Mouse (Mus musculus) intestine, embryonic 14.5 days (tissue): ENCODE data around the gene Tmem94. TPM values are rescaled to one million over a fixed set of nuclear protein-coding genes. Genes with fewer than 3 reads are reported as not detected.

ENCODE experiments used
- ATAC-seq: fragments of 200-750 bp; cut with Nextera tagmentation; replicated peaks from 2 replicates; pipeline ENCODE4 v1.8.0; 2017; ENCODE audit warnings: low read depth, moderate number of reproducible peaks, moderate TSS enrichment, moderate library complexity; ENCODE audit not compliant: low FRiP score, low TSS enrichment
- DNase-seq: peaks from one replicate; pipeline ENCODE4 v3.0.0-alpha.2; 2018; ENCODE audit warnings: low spot score
- H3K27ac ChIP-seq: fragments of 300-500 bp; sonication (generic); 2 replicates; pipeline ENCODE4 v1.5.1; 2014; ENCODE audit warnings: low read depth, mild to moderate bottlenecking, control low read depth
- H3K27me3 ChIP-seq: fragments of 300-500 bp; sonication (generic); replicated peaks from 2 replicates; pipeline ENCODE4 v1.6.1; 2014; ENCODE audit warnings: low read length, control low read depth; ENCODE audit not compliant: control insufficient read depth, insufficient read depth
- H3K36me3 ChIP-seq: fragments of 300-500 bp; sonication (generic); 2 replicates; pipeline ENCODE4 v1.6.1; 2014; ENCODE audit warnings: low read length, control low read depth; ENCODE audit not compliant: control insufficient read depth, insufficient read depth
- H3K4me1 ChIP-seq: fragments of 300-500 bp; sonication (generic); replicated peaks from 2 replicates; pipeline ENCODE4 v1.6.1; 2014; ENCODE audit warnings: low read length, control low read depth, mixed read lengths; ENCODE audit not compliant: control insufficient read depth, insufficient read depth
- H3K4me2 ChIP-seq: fragments of 300-500 bp; sonication (generic); 2 replicates; pipeline ENCODE4 v1.6.1; 2014; ENCODE audit warnings: low read length
- H3K4me3 ChIP-seq: fragments of 300-500 bp; sonication (generic); 2 replicates; pipeline ENCODE4 v1.5.1; 2014; ENCODE audit warnings: low read depth, low read length, control low read depth, mixed read lengths
- H3K9ac ChIP-seq: fragments of 300-500 bp; sonication (generic); 2 replicates; pipeline ENCODE4 v1.6.1; 2014; ENCODE audit warnings: mild to moderate bottlenecking, low read length
- H3K9me3 ChIP-seq: fragments of 300-500 bp; sonication (generic); 2 replicates; pipeline ENCODE4 v1.6.1; 2016; ENCODE audit warnings: low read length, control low read depth; ENCODE audit not compliant: control insufficient read depth
- WGBS: fragments of 180-500 bp; shearing (Covaris S2); extraction: QIAGEN DNeasy Blood & Tissue Kit; methylation state at CpG from one replicate; pipeline ENCODE4 v1.1.7; 2014; 5-methylcytosine and 5-hydroxymethylcytosine counted together
- polyA plus RNA-seq: library from polyadenylated mRNA; unstranded; fragments of >200 nt; fragmentation: Nextera tagmentation; extraction: Ambion mirVana; gene quantifications from 2 replicates; pipeline ENCODE4 v1.2.1, GENCODE M21; 2014

Gene Tmem94
- polyA plus RNA-seq, 1 experiment from 2014 or later = 15.7 TPM

DNA sequence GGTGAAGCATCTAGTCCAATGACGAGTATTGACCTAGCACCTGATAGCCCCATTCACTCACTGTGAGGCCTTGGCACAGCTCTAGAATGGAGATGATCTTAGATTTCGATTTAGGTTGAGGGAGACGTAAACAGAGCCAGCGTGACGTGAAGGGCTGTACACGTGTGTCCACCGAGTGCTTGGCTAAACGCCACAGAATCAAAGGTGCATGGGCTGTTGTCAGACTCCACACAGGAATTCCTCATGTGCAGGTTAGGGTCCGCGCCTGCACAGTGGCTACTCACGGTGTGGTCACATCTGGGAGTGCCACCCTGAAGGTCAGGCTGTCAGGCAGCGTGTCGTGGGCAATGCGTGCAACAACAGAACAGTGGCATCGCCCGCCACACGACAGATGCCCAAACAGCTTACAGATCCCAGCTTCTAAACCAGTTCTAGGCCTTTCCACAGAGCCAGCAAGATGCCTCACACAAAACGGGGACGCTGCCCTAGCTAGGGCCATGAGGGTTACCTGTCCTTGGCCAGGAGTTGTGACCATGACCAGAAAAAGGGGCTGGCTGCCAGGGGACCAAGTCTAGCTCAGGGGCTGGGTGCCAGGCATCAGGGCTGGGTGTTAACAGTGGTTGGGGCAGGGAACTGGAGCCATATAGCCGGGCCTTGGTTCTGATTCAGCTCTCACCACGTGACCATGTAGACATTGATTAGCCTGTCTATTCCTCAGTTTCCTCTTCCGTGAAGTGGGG lies 72.5 kb downstream of the Tmem94 start:
- Histone ChIP-seq H3K27me3 (no peaks in the 10 kb centered on the region), H3K4me2 (no peak overlapping the region), H3K27ac (peak overlapping the region; percentile 43; the same call in 1 of the 2 replicates), H3K4me1 (peaks cover 61% of the 10 kb centered on the region), H3K9me3 (no peaks in the 10 kb centered on the region), H3K36me3 (no peaks in the 10 kb centered on the region), H3K4me3 (no peak overlapping the region), H3K9ac (no peak overlapping the region)
- WGBS = 88% methylated on average over 22 of the region's 22 CpGs
- DNase-seq (no peak), ATAC-seq (no peak)

DNA sequence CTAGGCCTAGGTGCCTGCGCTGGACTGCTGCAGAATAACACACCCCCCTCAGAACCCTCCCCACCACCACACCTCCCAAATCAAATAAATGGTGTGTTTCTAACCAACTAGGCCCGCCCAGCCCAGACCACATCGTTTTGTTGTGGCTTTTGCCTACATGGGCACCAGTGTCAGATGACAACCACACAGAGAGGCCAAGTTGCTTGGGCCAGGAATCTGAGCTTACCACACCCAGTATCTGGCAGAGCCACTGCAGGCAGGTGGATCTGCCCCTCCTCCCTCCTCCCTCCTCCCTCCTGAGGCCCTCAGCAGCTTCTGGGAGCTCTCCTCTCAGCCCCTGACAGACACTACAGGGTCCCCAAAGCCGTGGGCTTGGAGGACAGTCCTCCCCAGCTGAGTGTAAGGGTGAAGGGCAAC lies 73.7 kb downstream of the Tmem94 start:
- ATAC-seq (no peak; the same call in 1 of the 2 replicates), DNase-seq (no peak)
- Histone ChIP-seq H3K27me3 (no peaks in the 10 kb centered on the region), H3K4me3 (no peak overlapping the region), H3K4me1 (peaks cover 55% of the 10 kb centered on the region), H3K9ac (no peak overlapping the region), H3K36me3 (no peaks in the 10 kb centered on the region), H3K27ac (peak overlapping the region; percentile 43), H3K4me2 (0 out of 2 replicates have a peak overlapping the region, but pooled peaks have one; percentile 2), H3K9me3 (no peaks in the 10 kb centered on the region)
- 39% methylated on average over 4 of the region's 4 CpGs for WGBS

GRCm38 (mm10) chr11:115839732-115840131 lies 74.5 kb downstream of the Tmem94 start:
- no peak for ATAC-seq
- no peak overlapping the region for H3K4me2 ChIP-seq

GRCm38 (mm10) chr11:115841044-115841443 lies 75.8 kb downstream of the Tmem94 start:
- no peak overlapping the region for H3K9ac ChIP-seq
- no peak overlapping the region for H3K4me3 ChIP-seq
- H3K36me3 ChIP-seq = peaks cover 10% of the 10 kb centered on the region; the same call in 1 of the 2 replicates
- H3K9me3 ChIP-seq = peaks cover 8% of the 10 kb centered on the region; the same call in 1 of the 2 replicates
- H3K4me2 ChIP-seq = no peak overlapping the region
- ATAC-seq (no peak), DNase-seq (no peak)
- H3K27ac ChIP-seq = peak overlapping the region; percentile 85
- WGBS = 86% methylated on average over 6 of the region's 6 CpGs
- no peaks in the 10 kb centered on the region for H3K27me3 ChIP-seq
- peaks cover 47% of the 10 kb centered on the region for H3K4me1 ChIP-seq

More at GRCm38 (mm10) chr11:115839732-115840131, 74.5 kb downstream of the Tmem94 start:
- Histone ChIP-seq H3K4me1 (peaks cover 47% of the 10 kb centered on the region), H3K27me3 (no peaks in the 10 kb centered on the region), H3K36me3 (no peaks in the 10 kb centered on the region), H3K27ac (peak overlapping the region; percentile 43; the same call in 1 of the 2 replicates), H3K9me3 (no peaks in the 10 kb centered on the region), H3K4me3 (no peak overlapping the region), H3K9ac (no peak overlapping the region)
- WGBS = 67% methylated on average over 3 of the region's 3 CpGs
- no peak for DNase-seq

- H3K27me3 ChIP-seq = no peaks in the 10 kb centered on the region
- H3K9ac ChIP-seq = no peak overlapping the region
- H3K4me1 ChIP-seq = peaks cover 44% of the 10 kb centered on the region
- H3K9me3 ChIP-seq = peaks cover 8% of the 10 kb centered on the region; the same call in 1 of the 2 replicates
- no peak overlapping the region for H3K4me3 ChIP-seq
- H3K27ac ChIP-seq = peak overlapping the region; percentile 85
- DNase-seq = peak; percentile 75
- WGBS = 12% methylated on average over 6 of the region's 6 CpGs
- peaks cover 17% of the 10 kb centered on the region for H3K36me3 ChIP-seq
- ATAC-seq = peak; percentile 11; the same call in 1 of the 2 replicates
- 0 out of 2 replicates have a peak overlapping the region, but pooled peaks have one; percentile 13 for H3K4me2 ChIP-seq
Observed at GRCm38 (mm10) chr11:115841961-115842550, 76.8 kb downstream of the Tmem94 start.

GRCm38 (mm10) chr11:115843141-115843890 lies 78.1 kb downstream of the Tmem94 start:
- peaks cover 40% of the 10 kb centered on the region for H3K4me1 ChIP-seq
- no peak for ATAC-seq
- H3K4me2 ChIP-seq = no peak overlapping the region
- no peak overlapping the region for H3K4me3 ChIP-seq
- no peak overlapping the region for H3K9ac ChIP-seq
- 74% methylated on average over 13 of the region's 14 CpGs for WGBS
- H3K36me3 ChIP-seq = peaks cover 23% of the 10 kb centered on the region
- peaks cover 8% of the 10 kb centered on the region; the same call in 1 of the 2 replicates for H3K9me3 ChIP-seq
- no peaks in the 10 kb centered on the region for H3K27me3 ChIP-seq
- no peak for DNase-seq
- peak overlapping the region; percentile 85 for H3K27ac ChIP-seq

DNA sequence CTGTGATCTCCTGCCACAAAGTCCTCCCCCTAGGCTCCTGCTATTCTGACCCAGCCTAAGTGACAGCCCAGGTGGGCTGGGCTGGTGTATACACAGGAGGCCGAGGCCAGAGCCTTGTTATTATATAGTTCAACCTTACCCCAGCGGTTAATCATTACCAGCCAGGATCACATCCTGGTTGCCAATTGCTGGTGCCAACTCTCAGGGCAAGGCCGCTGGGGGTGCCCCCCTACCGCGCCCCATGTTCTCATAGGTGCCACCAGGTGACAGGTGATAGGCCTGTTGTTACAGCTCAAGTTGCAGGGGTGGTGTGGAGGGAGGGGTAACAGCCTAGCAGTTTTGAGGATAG lies 78.6 kb downstream of the Tmem94 start:
- Histone ChIP-seq H3K9me3 (peaks cover 8% of the 10 kb centered on the region; the same call in 1 of the 2 replicates), H3K27me3 (no peaks in the 10 kb centered on the region), H3K27ac (peak overlapping the region; percentile 43; the same call in 1 of the 2 replicates), H3K4me1 (peaks cover 36% of the 10 kb centered on the region), H3K4me3 (no peak overlapping the region), H3K4me2 (no peak overlapping the region), H3K9ac (no peak overlapping the region), H3K36me3 (peaks cover 23% of the 10 kb centered on the region)
- DNase-seq = no peak
- peak; percentile 78 for ATAC-seq
- 72% methylated on average over 5 of the region's 5 CpGs for WGBS

GRCm38 (mm10) chr11:115844240-115844639 lies 79.0 kb downstream of the Tmem94 start:
- H3K27ac ChIP-seq = peak overlapping the region; percentile 43
- no peak overlapping the region for H3K9ac ChIP-seq
- DNase-seq = no peak
- H3K4me1 ChIP-seq = peaks cover 33% of the 10 kb centered on the region
- H3K4me2 ChIP-seq = no peak overlapping the region
- peaks cover 8% of the 10 kb centered on the region; the same call in 1 of the 2 replicates for H3K9me3 ChIP-seq
- H3K36me3 ChIP-seq = peaks cover 23% of the 10 kb centered on the region
- H3K4me3 ChIP-seq = no peak overlapping the region
- no peaks in the 10 kb centered on the region for H3K27me3 ChIP-seq
- WGBS = 62% methylated on average over 8 of the region's 8 CpGs
- ATAC-seq = peak; percentile 16; the same call in 1 of the 2 replicates
